Mouse (Mus musculus) central nervous system, embryonic 18 days (tissue): Measurements from ENCODE around the gene Rpl28. TPM values are rescaled to one million over a fixed set of nuclear protein-coding genes. Genes with fewer than 3 reads are reported as not detected.

Experiments used
- polyA plus RNA-seq: library from polyadenylated mRNA; depleted of rRNA; stranded (reverse); fragments of >200 nt; gene quantifications from 2 replicates; pipeline ENCODE4 v1.2.3, GENCODE M21; 2012; rRNA removed

Gene Rpl28
- polyA plus RNA-seq = 289 and 373 TPM in 2 replicates

GRCm38 (mm10) chr7:4792278-4793212 lies at the start of gene Rpl28:
Gene Rpl28, plus strand, starts transcription at chr7:4792874.

GRCm38 (mm10) chr7:4752821-4753570 lies 39.7 kb upstream of the Rpl28 start, which contains the start of gene Cox6b2:
Gene Cox6b2, minus strand, starts transcription at chr7:4753094.

GRCm38 (mm10) chr7:4771202-4771601 lies 21.5 kb upstream of the Rpl28 start, which contains the start of gene Fam71e2:
Gene Fam71e2, minus strand, starts transcription at chr7:4771302.

GRCm38 (mm10) chr7:4782759-4783158 lies 9.9 kb upstream of the Rpl28 start, which contains the start of the genes Il11 and Tmem190:
Gene Il11, minus strand, starts transcription at chr7:4782859.
Gene Tmem190, plus strand, starts transcription at chr7:4782937.

GRCm38 (mm10) chr7:4789436-4789935 lies 3.2 kb upstream of the Rpl28 start, which contains the start of gene Tmem238:
Gene Tmem238, minus strand, starts transcription at chr7:4789656.

GRCm38 (mm10) chr7:4812303-4813104 lies 19.8 kb downstream of the Rpl28 start, which contains the start of gene Ube2s:
Gene Ube2s, minus strand, starts transcription at chr7:4812590.

GRCm38 (mm10) chr7:4844245-4844916 lies 51.7 kb downstream of the Rpl28 start, which contains the start of gene Shisa7:
Gene Shisa7, minus strand, starts transcription at chr7:4844696.

Other genes with a start within 250 kb of the Rpl28 start
- 181 and 203 TPM in 2 replicates for gene Syt5, start 245.3 kb upstream of the Rpl28 start, polyA plus RNA-seq
- gene Ptprh, start 188.8 kb upstream of the Rpl28 start, polyA plus RNA-seq = 3.0 and 3.2 TPM in 2 replicates
- gene Tmem86b, start 161.5 kb upstream of the Rpl28 start, polyA plus RNA-seq = 37.0 and 37.6 TPM in 2 replicates
- 101 and 103 TPM in 2 replicates for gene Ppp6r1, start 133.9 kb upstream of the Rpl28 start, polyA plus RNA-seq
- gene Hspbp1, start 107.8 kb upstream of the Rpl28 start, polyA plus RNA-seq = 102 and 104 TPM in 2 replicates
- gene Brsk1, start 102.3 kb upstream of the Rpl28 start, polyA plus RNA-seq = 143 and 158 TPM in 2 replicates
- 0.11 and 0.14 TPM in 2 replicates for gene Tmem150b, start 67.6 kb upstream of the Rpl28 start, polyA plus RNA-seq
- 112 and 122 TPM in 2 replicates for gene Kmt5c, start 52.8 kb upstream of the Rpl28 start, polyA plus RNA-seq
- gene Cox6b2, start 39.8 kb upstream of the Rpl28 start, polyA plus RNA-seq = 29.6 and 43.1 TPM in 2 replicates
- gene Fam71e2, start 21.6 kb upstream of the Rpl28 start, polyA plus RNA-seq = 0.03 TPM in 1 of 2 replicates, not detected in the other
- 0.49 and 0.62 TPM in 2 replicates for gene Il11, start 10.0 kb upstream of the Rpl28 start, polyA plus RNA-seq
- not detected in 2 replicates for gene Tmem190, start 9.9 kb upstream of the Rpl28 start, polyA plus RNA-seq
- 6.4 and 7.8 TPM in 2 replicates for gene Tmem238, start 3.2 kb upstream of the Rpl28 start, polyA plus RNA-seq
- 351 and 378 TPM in 2 replicates for gene Ube2s, start 19.7 kb downstream of the Rpl28 start, polyA plus RNA-seq
- gene Shisa7, start 51.8 kb downstream of the Rpl28 start, polyA plus RNA-seq = 155 and 178 TPM in 2 replicates
- 2.4 and 3.1 TPM in 2 replicates for gene Isoc2b, start 77.4 kb downstream of the Rpl28 start, polyA plus RNA-seq
- 6.4 and 7.5 TPM in 2 replicates for gene Isoc2a, start 84.3 kb downstream of the Rpl28 start, polyA plus RNA-seq
- 0.89 and 1.0 TPM in 2 replicates for gene Gm36210, start 113.6 kb downstream of the Rpl28 start, polyA plus RNA-seq
- gene Zfp628, start 122.3 kb downstream of the Rpl28 start, polyA plus RNA-seq = 8.0 and 9.8 TPM in 2 replicates
- gene Nat14, start 129.2 kb downstream of the Rpl28 start, polyA plus RNA-seq = 34.3 and 37.0 TPM in 2 replicates
- gene Ssc5d, start 132.9 kb downstream of the Rpl28 start, polyA plus RNA-seq = 2.5 and 3.2 TPM in 2 replicates
- 0.12 and 0.23 TPM in 2 replicates for gene Sbk2, start 171.5 kb downstream of the Rpl28 start, polyA plus RNA-seq
- 1.9 and 2.0 TPM in 2 replicates for gene Sbk3, start 178.3 kb downstream of the Rpl28 start, polyA plus RNA-seq
- gene Zfp579, start 203.3 kb downstream of the Rpl28 start, polyA plus RNA-seq = 83.5 and 95.4 TPM in 2 replicates
- gene Zfp524, start 221.5 kb downstream of the Rpl28 start, polyA plus RNA-seq = 9.7 and 10.5 TPM in 2 replicates
- gene Fiz1, start 221.8 kb downstream of the Rpl28 start, polyA plus RNA-seq = 30.6 and 33.0 TPM in 2 replicates
- not detected in 2 replicates for gene Gm44973, start 222.6 kb downstream of the Rpl28 start, polyA plus RNA-seq
- 28.3 and 32.9 TPM in 2 replicates for gene Zfp865, start 227.5 kb downstream of the Rpl28 start, polyA plus RNA-seq
- gene Ccdc106, start 227.7 kb downstream of the Rpl28 start, polyA plus RNA-seq = 70.7 and 72.2 TPM in 2 replicates
- gene 4632433K11Rik, start 241.2 kb downstream of the Rpl28 start, polyA plus RNA-seq = not detected in 2 replicates
- gene Zfp784, start 245.6 kb downstream of the Rpl28 start, polyA plus RNA-seq = 5.8 and 7.8 TPM in 2 replicates